Mouse (Mus musculus): Measurements from ENCODE around the gene Wnt2b.

DNA sequence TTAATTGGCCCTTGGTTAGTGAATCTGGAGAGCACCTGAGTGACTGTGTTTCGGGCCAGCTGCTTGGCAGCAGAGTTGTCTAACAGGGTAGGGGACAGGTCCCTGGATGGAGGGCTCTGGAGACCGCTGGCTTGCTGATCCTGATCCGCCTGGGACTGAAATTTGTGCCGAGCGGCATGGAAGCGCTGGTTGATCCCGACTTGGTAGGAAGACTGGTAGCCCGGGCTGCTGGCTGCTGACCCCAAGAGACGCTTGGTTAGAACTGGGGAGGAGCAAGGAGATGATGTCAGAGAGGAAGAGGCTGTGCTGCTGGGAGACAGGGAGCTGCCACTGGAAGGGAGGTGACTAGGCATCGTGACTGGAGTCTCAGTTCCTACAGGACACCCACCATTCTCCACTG is 43.3 kb upstream of the Wnt2b start:
- no peak for TF ChIP-seq POLR2A (IDR thresholded peaks at IDR 0.05; ENCODE audit: insufficient read length, low read depth)
- TF ChIP-seq USF1 (IDR thresholded peaks at IDR 0.05; ENCODE audit: low read depth), result no peak
- TF ChIP-seq MYOG (IDR thresholded peaks at IDR 0.05; ENCODE audit: control insufficient read depth in 1 of 3, insufficient read depth in 1 of 3, insufficient read length in 2 of 3, low read depth in 2 of 3), result no peak

Data from myocyte (in vitro differentiated cells).